Mouse (Mus musculus) T-cell, adult 2 months (primary cell): ENCODE data around the gene Micall1.
A peak's percentile ranks its signal among the peaks of the same experiment; 100 is the strongest.

Source experiments
- DNase-seq: peaks from one replicate; pipeline ENCODE4 v3.0.0; 2022; ENCODE audit warnings: low spot score

The Micall1 gene

GRCm38 (mm10) chr15:79129311-79129710, 20.6 kb downstream of the Micall1 start:
- DNase-seq, result no peak

DNA sequence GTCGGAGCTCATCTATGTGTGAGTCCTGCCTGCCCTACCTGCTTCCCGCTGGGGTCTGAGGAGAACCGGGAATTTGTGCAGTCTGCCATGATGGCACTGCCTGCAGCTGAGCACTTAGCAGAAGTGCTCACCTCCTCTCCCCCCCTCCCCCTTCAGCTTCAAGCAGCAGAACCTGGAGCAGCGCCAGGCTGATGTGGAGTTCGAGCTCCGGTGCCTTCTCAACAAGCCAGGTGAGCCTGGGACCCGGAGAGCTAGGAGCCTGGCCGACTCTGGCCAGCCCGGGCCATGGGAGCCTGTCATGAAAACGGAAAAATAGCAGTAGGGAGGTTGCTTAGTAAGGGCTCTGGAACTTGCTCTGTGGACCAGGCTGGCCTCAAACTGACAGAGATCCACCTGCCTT, 22.1 kb downstream of the Micall1 start:
- DNase-seq, result no peak

DNA sequence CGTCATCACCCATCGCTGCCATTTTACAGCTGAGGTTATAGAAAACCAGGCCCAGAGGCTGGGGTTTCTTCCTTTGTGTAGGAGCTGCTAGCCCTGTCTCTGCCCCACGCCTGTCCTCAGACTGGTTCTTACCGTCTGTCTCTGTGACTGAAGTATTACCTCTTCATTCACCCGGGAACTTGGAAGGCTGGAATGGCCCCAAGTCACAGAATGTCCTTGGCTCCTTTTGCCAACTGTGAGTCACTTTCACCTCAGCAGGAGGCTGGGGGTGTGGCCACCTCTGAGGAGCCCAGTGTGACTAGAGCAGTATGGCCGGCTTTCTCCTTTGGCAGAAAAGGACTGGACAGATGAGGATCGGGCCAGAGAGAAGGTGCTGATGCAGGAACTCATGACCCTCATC, 22.7 kb downstream of the Micall1 start:
- no peak for DNase-seq

GRCm38 (mm10) chr15:79133191-79133661, 24.5 kb downstream of the Micall1 start:
- no peak for DNase-seq

DNA sequence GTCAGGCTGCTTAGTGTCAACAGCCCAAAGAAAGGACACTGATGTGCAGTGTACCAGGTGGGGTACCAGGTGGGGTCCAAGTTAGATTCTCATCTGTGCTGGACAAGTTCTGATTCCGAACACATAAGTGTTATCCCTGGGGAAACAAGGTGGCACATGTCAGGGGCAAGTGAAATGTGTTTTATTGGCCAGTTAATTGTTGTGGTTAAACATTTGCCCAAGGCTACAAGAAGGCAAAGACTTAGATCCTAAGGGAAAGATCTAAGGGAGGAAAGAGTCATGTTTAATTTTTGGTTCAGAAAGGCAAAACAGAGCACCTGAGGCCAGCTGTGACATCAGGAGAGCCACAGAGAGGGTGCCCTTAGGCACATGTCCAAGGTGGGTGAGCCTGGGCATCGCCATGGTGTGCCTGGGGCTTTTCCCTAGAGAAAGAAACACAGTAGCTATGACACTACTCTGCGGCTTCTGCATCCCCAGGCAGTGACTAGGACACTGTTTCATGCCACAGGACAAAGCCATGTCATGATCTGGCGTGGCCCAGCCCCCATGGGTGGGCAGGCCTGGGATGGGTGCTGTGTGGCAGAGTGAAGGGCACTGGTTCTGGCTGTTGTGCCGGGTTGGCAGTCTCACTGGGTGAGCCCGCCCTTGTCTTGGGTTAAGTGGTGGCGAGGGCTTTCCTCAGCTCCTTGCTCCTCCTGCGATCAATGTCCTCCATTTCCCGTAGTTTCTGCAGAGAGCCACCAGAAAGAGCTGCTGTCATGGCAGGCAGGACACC, 26.0 kb downstream of the Micall1 start:
- DNase-seq, result no peak

GRCm38 (mm10) chr15:79135332-79135731, 26.6 kb downstream of the Micall1 start:
- DNase-seq, result no peak

DNA sequence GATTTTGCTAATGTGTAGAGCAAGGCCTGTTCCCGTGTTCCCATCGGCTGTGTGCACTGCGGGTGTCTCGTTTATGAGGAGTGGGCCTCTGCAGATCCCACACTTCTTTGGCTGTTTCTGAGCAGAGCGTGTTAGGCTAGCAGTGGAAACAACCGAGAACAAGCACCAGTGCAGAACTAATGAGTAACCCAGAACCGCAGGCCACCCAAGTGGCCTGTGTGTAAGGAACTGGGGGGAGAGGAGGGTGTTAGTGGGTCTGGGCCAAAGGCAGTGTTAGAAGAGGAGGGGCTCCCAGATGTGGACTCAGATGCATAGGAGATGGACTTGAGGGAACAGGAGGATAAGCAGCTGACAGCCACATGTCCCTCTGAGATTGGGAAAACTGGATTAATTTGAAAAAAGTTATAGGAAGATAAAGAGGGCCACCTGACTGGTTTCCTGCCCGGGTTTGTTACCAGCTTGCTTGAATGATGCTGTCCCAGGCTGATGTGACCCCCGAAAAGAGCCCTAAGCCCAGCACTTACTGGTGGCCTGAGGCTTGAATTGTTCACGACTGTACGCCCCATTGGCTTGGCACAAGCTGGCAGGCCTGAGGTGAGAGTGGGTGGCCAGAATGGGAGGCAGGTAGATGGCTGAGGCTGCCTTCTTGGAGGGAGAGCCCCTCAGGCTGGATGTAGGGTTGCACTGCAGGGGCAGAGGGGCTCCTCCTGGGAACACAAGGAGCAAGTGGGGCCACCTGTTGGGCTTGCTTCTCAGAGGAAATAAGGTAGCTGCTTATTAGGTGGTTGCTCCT, 27.3 kb downstream of the Micall1 start:
- DNase-seq, result no peak

DNA sequence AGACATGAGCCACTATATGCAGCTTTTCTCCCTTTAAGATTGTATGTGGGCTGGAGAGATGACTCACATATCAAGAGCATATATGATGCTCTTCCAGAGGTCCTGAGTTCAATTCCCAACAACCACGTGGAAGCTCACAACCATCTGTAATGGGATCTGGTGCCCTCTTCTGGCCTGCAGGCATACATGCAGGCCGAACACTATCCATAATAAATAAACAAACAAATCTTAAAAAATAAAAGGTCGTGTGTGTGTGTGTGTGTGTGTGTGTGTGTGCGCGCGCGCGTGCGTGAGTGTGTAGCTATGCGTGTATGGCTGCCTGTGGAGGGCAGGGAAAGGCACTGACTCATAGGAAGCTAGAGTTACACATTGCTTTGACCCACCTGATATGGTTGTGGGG, 30.9 kb downstream of the Micall1 start:
- DNase-seq, result peak; percentile 39

DNA sequence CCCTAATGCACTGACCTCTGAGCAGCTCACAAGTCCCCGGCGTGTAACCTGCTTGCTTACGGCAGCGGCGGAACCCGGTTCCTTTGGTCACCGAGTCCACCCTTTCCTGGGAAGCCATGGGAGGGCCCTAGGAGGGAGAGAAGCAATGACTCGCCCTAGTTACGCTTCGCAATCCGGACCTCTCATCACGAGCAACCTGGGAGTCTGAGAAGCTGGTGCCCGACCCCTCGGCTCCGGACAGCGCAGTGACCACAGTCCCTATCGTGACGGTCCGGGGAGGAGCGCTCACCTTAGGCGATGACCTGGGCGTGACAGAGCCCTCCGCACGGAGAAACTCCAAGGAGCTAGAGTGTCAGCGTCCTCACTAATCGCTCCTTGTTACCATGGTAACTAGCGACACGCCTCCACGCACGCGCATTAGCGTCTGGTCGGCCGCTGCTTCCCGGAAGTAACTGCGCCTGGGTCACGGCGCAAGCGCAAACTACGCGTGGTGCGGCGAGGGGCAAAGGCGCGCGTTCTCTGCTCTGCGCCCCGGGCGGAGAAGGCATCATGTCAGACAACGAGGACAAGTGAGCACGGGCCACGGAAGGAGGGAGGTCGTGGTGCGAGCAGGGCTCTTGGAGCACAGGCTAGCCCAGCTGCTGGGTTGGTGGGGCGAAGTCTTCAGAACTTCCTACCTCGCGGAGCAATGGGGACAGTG, 32.3 kb downstream of the Micall1 start, which contains the start of the genes Polr2f and 1700088E04Rik:
TSS of gene Polr2f (plus strand) at position 144 of the 700 bp plus-strand sequence.
TSS of gene 1700088E04Rik (minus strand) at position 388 of the 700 bp plus-strand sequence.
- peak; percentile 93 for DNase-seq

GRCm38 (mm10) chr15:79141566-79141917, 32.8 kb downstream of the Micall1 start:
- DNase-seq, result no peak

DNA sequence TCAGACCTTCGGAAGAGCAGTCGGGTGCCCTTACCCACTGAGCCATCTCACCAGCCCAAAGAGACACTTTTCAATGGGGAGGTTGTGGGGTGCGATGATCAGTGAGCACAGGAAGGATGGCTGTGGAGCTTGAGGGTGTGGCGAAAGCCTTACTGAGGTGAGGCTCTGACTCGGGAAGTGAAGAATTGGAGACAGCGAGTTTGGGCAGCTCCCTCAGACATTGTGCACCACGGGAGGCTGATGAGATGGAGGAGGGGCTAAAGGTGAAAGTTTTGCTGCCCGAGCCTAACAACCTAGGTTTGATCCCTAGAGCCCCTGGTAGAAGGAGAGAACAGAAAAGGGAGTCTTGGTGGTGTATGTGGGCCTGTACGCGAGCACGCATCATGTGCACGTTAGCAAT, 34.6 kb downstream of the Micall1 start:
- DNase-seq, result no peak

GRCm38 (mm10) chr15:79144021-79144420, 35.3 kb downstream of the Micall1 start:
- DNase-seq, result no peak

- DNase-seq, result no peak
These were observed 36.8 kb downstream of the Micall1 start for GRCm38 (mm10) chr15:79145522-79145921.

DNA sequence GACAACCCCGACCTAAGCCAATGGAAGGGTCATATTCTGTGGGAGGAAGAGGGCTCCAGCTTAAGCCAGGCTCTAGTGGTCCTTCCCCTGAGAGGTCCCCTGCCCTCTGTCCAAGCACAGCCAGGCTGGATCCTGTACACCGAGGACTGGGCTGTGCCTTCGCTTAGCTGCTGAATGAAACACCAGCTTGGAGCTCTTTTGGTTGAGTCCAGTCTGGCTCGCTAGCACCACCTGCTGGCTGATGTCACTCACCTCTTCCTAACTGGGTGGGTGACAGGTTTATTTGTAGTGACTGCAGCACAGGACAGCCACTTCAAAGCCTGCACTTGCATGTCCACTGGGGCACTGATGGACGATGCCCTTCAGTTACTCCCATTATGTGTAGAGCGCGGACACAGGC, 39.8 kb downstream of the Micall1 start:
- peak; percentile 63 for DNase-seq

DNA sequence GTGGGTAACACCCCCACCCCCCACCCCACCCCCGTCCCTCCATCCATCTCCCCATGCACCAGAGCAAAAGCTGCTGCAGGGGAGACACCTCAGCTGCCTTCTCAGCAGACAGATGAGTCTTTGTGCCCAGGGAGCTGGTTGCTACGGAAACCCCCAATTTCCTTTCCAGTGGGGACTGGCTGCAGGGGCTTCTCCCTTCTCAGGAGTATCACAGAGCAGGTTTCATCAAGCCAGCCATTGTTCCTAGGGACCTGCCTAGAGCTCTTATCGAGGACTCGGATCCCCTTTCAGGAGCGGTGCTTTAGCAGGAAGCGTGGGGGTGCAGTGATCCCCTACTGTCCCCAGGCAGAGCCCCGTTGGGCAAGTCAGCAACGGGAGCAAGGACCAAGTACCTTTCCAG, 43.2 kb downstream of the Micall1 start:
- no peak for DNase-seq

GRCm38 (mm10) chr15:79152709-79153108, 44.0 kb downstream of the Micall1 start:
- DNase-seq, result no peak

DNA sequence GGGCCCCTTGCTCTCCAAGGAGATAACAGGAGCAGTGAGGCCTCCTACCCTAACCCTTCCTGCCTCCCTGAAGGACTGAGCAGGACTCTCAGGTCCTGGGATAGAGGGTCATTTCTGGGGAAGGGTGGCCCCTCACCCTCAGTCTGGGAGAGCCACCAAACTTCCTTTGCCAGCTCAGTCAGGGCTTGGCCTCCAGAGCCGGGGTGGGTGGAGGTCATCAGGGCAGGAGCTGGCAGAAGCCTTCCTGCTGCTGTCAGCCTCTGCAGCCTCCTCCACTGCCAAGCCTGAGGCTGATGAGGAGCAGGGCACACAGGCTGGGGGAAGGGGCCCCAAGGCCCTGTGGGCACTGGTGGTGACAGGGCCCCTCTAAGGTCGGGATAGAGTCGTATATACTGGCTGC, 46.9 kb downstream of the Micall1 start:
- no peak for DNase-seq

GRCm38 (mm10) chr15:79162301-79162700, 53.6 kb downstream of the Micall1 start:
- no peak for DNase-seq

- no peak for DNase-seq
These were observed 54.1 kb downstream of the Micall1 start for GRCm38 (mm10) chr15:79162822-79163221.

DNA sequence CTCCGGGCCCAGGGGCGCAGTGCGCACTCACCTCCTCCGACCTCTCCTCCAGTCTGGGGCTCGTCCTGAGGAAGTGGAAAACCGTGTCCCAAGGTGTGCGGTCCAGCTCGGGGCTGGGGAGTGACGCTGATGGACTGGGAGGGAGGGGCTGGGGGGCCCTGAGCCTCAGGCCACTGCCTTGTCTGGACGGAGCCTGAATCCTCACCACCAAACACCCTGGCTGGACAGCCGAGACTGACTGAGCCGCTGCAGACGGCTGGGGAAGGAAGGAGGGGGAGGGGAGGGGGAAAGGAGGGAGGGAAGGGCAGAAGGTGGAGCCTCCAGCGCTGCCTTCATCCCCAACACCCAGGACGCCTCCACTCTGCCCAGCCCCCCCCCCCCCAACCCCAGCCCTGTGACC, 55.6 kb downstream of the Micall1 start:
- DNase-seq, result no peak

GRCm38 (mm10) chr15:79165140-79165539, 56.4 kb downstream of the Micall1 start, which contains the start of gene Sox10:
Gene Sox10, minus strand, starts transcription at chr15:79165240.
- no peak for DNase-seq

DNA sequence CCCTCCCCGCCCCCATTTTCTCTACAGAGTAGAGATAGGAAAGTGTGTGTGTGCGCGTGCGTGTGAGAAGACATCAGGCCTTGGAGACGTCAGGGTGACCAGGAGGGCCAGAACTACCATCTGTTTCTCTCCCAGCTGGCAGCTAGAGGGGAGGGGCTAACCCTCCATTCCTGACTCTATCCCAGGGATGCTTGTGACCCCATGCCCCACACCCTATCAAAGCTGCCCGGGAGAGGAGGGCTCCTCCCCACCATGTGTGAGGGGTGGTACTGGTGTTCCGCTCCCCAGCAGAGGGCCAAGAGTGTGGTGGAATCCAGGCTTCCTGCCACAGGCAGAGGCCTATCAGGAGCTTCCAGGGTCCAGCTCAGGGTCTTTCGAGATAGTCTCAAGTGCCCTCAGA, 58.0 kb downstream of the Micall1 start:
- no peak for DNase-seq
